ENCODE assay signal across 13 mouse cellular contexts in genomic region chr5:136531674-136532365, GRCm38 (mm10). TPM values are rescaled to one million over a fixed set of nuclear protein-coding genes. Genes with fewer than 3 reads are reported as not detected.
DNase-seq lines count a peak whose midpoint lies in the region; ATAC-seq and TF ChIP-seq lines count a peak whose summit lies in the region.
"Had no signal": no experiment of that assay in that cellular context is flagged by ENCODE, and none has a peak within 500 bp of the region (broad histone marks: within the 10 kb centered on the region; RNA-seq: fewer than 3 reads in every experiment).

No protein-coding gene starts in this region.

- TF ChIP-seq POLR2A in kidney, adult 2 months (IDR thresholded peaks at IDR 0.05; ENCODE audit: low read depth, low read length): no peak
- no peak for TF ChIP-seq POLR2A in embryonic fibroblast, embryonic 13.5 days (IDR thresholded peaks at IDR 0.05; ENCODE audit: low read depth, low read length)

- peaks cover 60% of the 10 kb centered on the region for H3K4me1 ChIP-seq in kidney, adult 2 months (ENCODE audit: control insufficient read depth, insufficient read depth, low read length)
- peaks cover 22% of the 10 kb centered on the region for H3K4me1 ChIP-seq in embryonic fibroblast, embryonic 13.5 days (ENCODE audit: control insufficient read depth, insufficient read depth, low read length)
- H3K4me1 ChIP-seq: embryonic facial prominence, embryonic 12.5 days had no signal

- 42% methylated on average over 2 of the region's 2 CpGs for WGBS in kidney, adult 2 months

- H3K27me3 ChIP-seq in kidney, adult 2 months (replicated peaks; ENCODE audit: control insufficient read depth, insufficient read depth, low read length): no peaks in the 10 kb centered on the region
- H3K27me3 ChIP-seq: embryonic facial prominence, embryonic 12.5 days; neural tube, embryonic 12.5 days had no signal

- no peak for DNase-seq in kidney, adult 2 months
- DNase-seq in kidney, adult 8-10 months: no peak
- peak; percentile 66 for DNase-seq in Muller cell, postnatal 12 days (ENCODE audit: inconsistent ontology term)
- DNase-seq in layer of hippocampus, postnatal 14 days (ENCODE audit: low spot score in 2 of 2): no peak
- DNase-seq in cerebellum, postnatal 4 days (ENCODE audit: low spot score in 2 of 2): no peak
- DNase-seq: adrenal gland, postnatal 14 days; cerebellum, adult 2 months; forebrain, postnatal 0 days; right cerebral cortex, adult 18-20 months had no signal

- peak overlapping the region; percentile 81 for H3K27ac ChIP-seq in kidney, adult 2 months (ENCODE audit: insufficient read depth, low read depth, low read length)
- H3K27ac ChIP-seq in embryonic fibroblast, embryonic 13.5 days (ENCODE audit: insufficient read depth, low read length): peak overlapping the region; percentile 80
- H3K27ac ChIP-seq: embryonic facial prominence, embryonic 12.5 days; neural tube, embryonic 12.5 days had no signal

- H3K36me3 ChIP-seq in kidney, adult 2 months (ENCODE audit: control insufficient read depth, insufficient read depth, low read length): no peaks in the 10 kb centered on the region
- H3K36me3 ChIP-seq: embryonic facial prominence, embryonic 12.5 days; neural tube, embryonic 12.5 days had no signal

- no peak for TF ChIP-seq CTCF in kidney, adult 2 months (conservative IDR thresholded peaks at IDR 0.05; ENCODE audit: insufficient read depth, insufficient read length, low read depth, low read length)
- TF ChIP-seq CTCF in embryonic fibroblast, embryonic 13.5 days (IDR thresholded peaks at IDR 0.05; ENCODE audit: borderline replicate concordance, insufficient read depth, low read length): no peak

- peak; percentile 44; the same call in 1 of the 2 replicates for ATAC-seq in megakaryocyte progenitor cell, adult 5-6 weeks (replicated peaks; ENCODE audit: poor library complexity)
- ATAC-seq: forebrain, postnatal 0 days had no signal

- H3K4me3 ChIP-seq in kidney, adult 2 months (ENCODE audit: insufficient read depth, low read depth, low read length): no peak overlapping the region
- no peak overlapping the region for H3K4me3 ChIP-seq in embryonic fibroblast, embryonic 13.5 days (ENCODE audit: insufficient read depth, low read length)
- H3K4me3 ChIP-seq: embryonic facial prominence, embryonic 12.5 days; neural tube, embryonic 12.5 days had no signal

RNA-seq across cellular contexts. Expression of gene Cux1, which starts 35.5 kb away (rescaled TPM):
- polyA plus RNA-seq in kidney, adult 2 months (2012; rRNA removed): 126 and 136 TPM in 2 replicates
- 48.4 and 80.9 TPM in 2 replicates for polyA plus RNA-seq in embryonic fibroblast, embryonic 13.5 days (2011; ENCODE audit: insufficient read length, low read depth, missing spikeins)
- 110 and 118 TPM in 2 replicates for total RNA-seq in megakaryocyte progenitor cell, adult 5-6 weeks (2015)
- 104 and 116 TPM in 2 replicates for total RNA-seq in megakaryocyte progenitor cell, adult 5-6 weeks (2017)
- total RNA-seq in layer of hippocampus, postnatal 14 days (2021): 10 to 100 TPM; 49.8 to 52.4 TPM
